Mouse (Mus musculus) ES-E14 (cell line): ENCODE results near the gene Ticrr. TPM values are rescaled to one million over a fixed set of nuclear protein-coding genes. Genes with fewer than 3 reads are reported as not detected.

Source experiments
- DNase-seq: peaks from one replicate; pipeline ENCODE4 v3.0.0-alpha.2; 2013; ENCODE audit warnings: low read depth, low spot score
- H3K27ac ChIP-seq: 2 replicates; pipeline ENCODE4 v1.5.1; 2012; ENCODE audit warnings: low read depth, mild to moderate bottlenecking, low read length, moderate library complexity, mixed read lengths; ENCODE audit not compliant: poor library complexity, insufficient read depth, severe bottlenecking
- H3K36me3 ChIP-seq: 2 replicates; pipeline ENCODE4 v1.6.1; 2012; ENCODE audit warnings: mild to moderate bottlenecking, low read length, moderate library complexity, mixed read lengths; ENCODE audit not compliant: control insufficient read depth, poor library complexity, insufficient read depth, severe bottlenecking
- H3K4me1 ChIP-seq, 2 experiments: fragments of 150-350 bp in 1 of 2; sonication (generic) in 1 of 2; 2 replicates each; pipeline ENCODE4 v1.6.1; 2012; ENCODE audit warnings: low read length in 2 of 2, mild to moderate bottlenecking in 1 of 2, mixed read lengths in 1 of 2; ENCODE audit not compliant: control insufficient read depth in 2 of 2, insufficient read depth in 2 of 2, poor library complexity in 1 of 2
- H3K4me3 ChIP-seq, 2 experiments: fragments of 150-350 bp in 1 of 2; sonication (generic) in 1 of 2; 2 replicates each; pipeline ENCODE4 v1.5.1; 2012; ENCODE audit warnings: low read length in 2 of 2, low read depth in 1 of 2, mild to moderate bottlenecking in 1 of 2, mixed read lengths in 1 of 2; ENCODE audit not compliant: insufficient read depth in 1 of 2, poor library complexity in 1 of 2, severe bottlenecking in 1 of 2
- H3K9ac ChIP-seq: 2 replicates; pipeline ENCODE4 v1.6.1; 2012; ENCODE audit warnings: low read depth, mild to moderate bottlenecking, low read length, mixed read lengths; ENCODE audit not compliant: poor library complexity, insufficient read depth, severe bottlenecking
- H3K9me3 ChIP-seq: fragments of 150-350 bp; sonication (generic); 2 replicates; pipeline ENCODE4 v1.6.1; 2012; ENCODE audit warnings: low read depth, mild to moderate bottlenecking, low read length; ENCODE audit not compliant: control insufficient read depth, insufficient read depth
- CHD2 ChIP-seq: IDR thresholded peaks from 2 replicates; pipeline ENCODE4 v1.6.1; 2014; ENCODE audit warnings: mild to moderate bottlenecking, low read depth, low read length, inconsistent platforms
- HCFC1 ChIP-seq: IDR thresholded peaks from 2 replicates; pipeline ENCODE4 v1.6.1; 2012; ENCODE audit warnings: low read length, inconsistent platforms, borderline replicate concordance; ENCODE audit not compliant: insufficient read depth
- MAFK ChIP-seq: IDR thresholded peaks from 2 replicates; pipeline ENCODE4 v1.6.1; 2014; ENCODE audit warnings: mild to moderate bottlenecking, low read depth, low read length, inconsistent platforms; ENCODE audit not compliant: insufficient read depth
- ZC3H11A ChIP-seq: IDR thresholded peaks from 2 replicates; pipeline ENCODE4 v1.6.1; 2012; ENCODE audit warnings: low read depth, mild to moderate bottlenecking, inconsistent platforms, low read length, borderline replicate concordance
- ZNF384 ChIP-seq: IDR thresholded peaks from 2 replicates; pipeline ENCODE4 v1.6.1; 2012; ENCODE audit warnings: low read depth, low read length, inconsistent platforms
- in situ Hi-C, 2 experiments: fragments of 600-800 bp; cut with MboI; formaldehyde crosslinking; loops; one replicate each; pipeline ENCODE4 v1.15.1; 2025; ENCODE audit warnings: low sequenced_read_pairs in 2 of 2, inconsistent platforms in 1 of 2; ENCODE audit not compliant: unreplicated experiment in 2 of 2
- total RNA-seq: library from RNA; depleted of rRNA; stranded (reverse); fragments of 300-350 nt; gene quantifications from 2 replicates; pipeline ENCODE4 v1.2.3, GENCODE M21; 2012

The Ticrr gene
- total RNA-seq, 1 experiment = 46.3 TPM

DNA sequence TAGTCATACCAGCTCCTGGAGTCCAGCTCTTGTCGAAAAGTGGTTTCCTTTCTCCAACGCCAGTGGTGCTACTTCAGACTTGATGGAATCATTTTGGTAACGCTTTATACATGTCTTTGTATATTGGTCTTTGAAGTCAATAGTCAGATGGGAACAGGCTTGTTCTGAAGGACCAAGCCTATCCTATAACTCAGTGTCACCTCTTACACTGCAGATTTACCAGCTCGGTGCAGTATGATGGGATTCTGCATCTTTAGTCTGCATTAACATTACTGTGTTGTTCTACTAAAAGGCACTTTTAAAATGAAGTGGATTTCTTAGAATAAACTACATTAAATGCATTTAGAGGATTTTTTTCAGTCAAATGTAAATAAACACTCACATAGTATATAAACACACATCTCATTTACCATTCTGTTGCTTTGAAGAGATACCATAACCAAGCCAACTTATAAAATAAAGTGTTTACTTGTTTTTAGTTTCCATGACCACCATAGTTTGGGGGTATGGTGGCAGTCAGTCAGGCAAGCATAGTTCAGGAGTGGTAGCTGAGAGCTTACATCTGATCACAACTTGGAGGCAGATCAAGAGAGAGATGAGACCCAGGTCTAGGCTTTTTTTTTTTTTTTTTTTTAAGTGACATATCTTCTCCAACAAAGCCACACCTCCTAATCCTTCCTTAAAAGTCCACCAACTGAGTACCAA lies 11.1 kb downstream of the Ticrr start:
- Histone ChIP-seq H3K36me3 (peaks cover 47% of the 10 kb centered on the region), H3K4me1 (no peaks in the 10 kb centered on the region), H3K9me3 (no peaks in the 10 kb centered on the region), H3K27ac (no peak overlapping the region), H3K4me3 (no peak overlapping the region), H3K9ac (no peak overlapping the region)
- in situ Hi-C loops = no loop called here
- TF ChIP-seq ZNF384 = no peak
- TF ChIP-seq ZC3H11A = no peak
- TF ChIP-seq MAFK = no peak
- TF ChIP-seq CHD2 = no peak
- TF ChIP-seq HCFC1 = no peak
- DNase-seq = no peak

DNA sequence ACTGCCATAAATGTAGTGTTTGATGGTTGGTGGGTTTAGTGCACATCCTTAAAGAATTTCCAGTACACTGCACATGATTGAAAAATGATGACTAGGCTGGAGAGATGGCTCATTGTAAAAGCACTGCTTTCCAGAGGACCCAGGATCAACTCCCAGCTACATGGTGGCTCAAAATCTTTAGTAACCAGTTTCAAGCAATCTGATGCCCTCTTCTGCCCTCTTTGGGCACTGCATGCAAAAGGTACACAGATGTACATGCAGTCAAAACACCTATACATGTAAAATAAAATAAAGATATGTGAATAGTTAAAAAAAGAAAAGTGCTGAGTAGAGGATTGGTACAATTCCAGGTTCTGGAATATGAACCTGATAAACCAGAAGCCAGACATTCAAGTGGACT lies 19.2 kb downstream of the Ticrr start:
- Histone ChIP-seq H3K9ac (no peak overlapping the region), H3K36me3 (peaks cover 48% of the 10 kb centered on the region), H3K4me3 (no peak overlapping the region), H3K9me3 (no peaks in the 10 kb centered on the region), H3K4me1 (no peaks in the 10 kb centered on the region; a peak in 1 of 4 replicates), H3K27ac (no peak overlapping the region)
- no peak for DNase-seq
- in situ Hi-C loops = loop anchor here in 1 of 2 experiments (25.0 kb wide), 1 partner anchor 633 kb away; the partner anchor contains the start of gene Rccd1
- no peak for TF ChIP-seq ZNF384
- TF ChIP-seq HCFC1 = no peak
- no peak for TF ChIP-seq CHD2
- no peak for TF ChIP-seq MAFK
- no peak for TF ChIP-seq ZC3H11A

DNA sequence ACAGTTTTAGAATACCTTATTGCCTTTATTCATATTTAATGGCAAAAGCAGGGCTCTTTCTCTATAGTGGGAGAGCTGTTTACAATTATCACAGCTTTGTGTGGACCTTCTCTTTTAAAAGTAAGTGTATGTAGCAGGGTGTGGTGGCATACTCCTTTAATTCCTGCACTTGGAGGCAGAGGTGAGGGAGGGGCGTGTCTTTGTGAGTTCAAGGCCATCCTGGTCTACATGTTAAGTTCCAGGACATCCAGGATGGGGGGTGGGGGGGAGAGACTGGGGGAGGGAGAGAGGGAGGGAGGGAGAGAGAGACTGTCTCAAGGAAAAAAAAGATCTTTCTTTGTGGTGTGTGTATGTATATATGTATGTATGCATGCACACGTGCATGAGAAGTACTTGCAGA lies 20.2 kb downstream of the Ticrr start:
- Histone ChIP-seq H3K9me3 (no peaks in the 10 kb centered on the region), H3K4me1 (no peaks in the 10 kb centered on the region; a peak in 1 of 4 replicates), H3K9ac (no peak overlapping the region), H3K36me3 (peaks cover 46% of the 10 kb centered on the region), H3K4me3 (no peak overlapping the region), H3K27ac (no peak overlapping the region)
- DNase-seq = no peak
- in situ Hi-C loops = loop anchor here (10.0 to 25.0 kb wide), 2 partner anchors 625 to 632 kb away; partner anchors contain the start of gene Rccd1 (in 1 of the 2)
- TF ChIP-seq MAFK (no peak), ZC3H11A (no peak), HCFC1 (no peak), ZNF384 (no peak), CHD2 (no peak)

DNA sequence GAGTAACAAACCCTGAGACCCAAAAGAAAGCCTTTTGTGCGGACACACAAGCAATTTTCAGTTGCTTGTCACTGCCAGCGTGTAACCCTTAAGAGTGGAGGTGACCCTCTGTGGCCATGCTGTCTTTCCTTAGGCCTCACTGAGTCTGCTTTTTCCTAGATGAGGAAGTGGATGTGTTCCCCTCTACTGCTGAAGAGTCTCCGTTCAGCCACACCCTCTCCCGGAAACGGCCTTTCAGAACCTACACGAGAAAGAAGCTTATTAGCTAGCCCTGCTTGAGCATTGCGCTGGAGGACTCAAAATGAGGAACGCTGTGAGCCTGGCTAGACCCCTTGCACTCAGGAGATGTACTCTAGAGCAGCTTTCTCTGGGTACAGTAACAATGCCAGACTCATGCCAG lies 36.5 kb downstream of the Ticrr start:
- Histone ChIP-seq H3K9me3 (no peaks in the 10 kb centered on the region), H3K4me1 (no peaks in the 10 kb centered on the region), H3K27ac (no peak overlapping the region), H3K36me3 (peaks cover 64% of the 10 kb centered on the region), H3K4me3 (no peak overlapping the region), H3K9ac (no peak overlapping the region)
- TF ChIP-seq ZC3H11A (no peak), MAFK (no peak), ZNF384 (no peak), CHD2 (no peak), HCFC1 (no peak)
- DNase-seq = no peak
- in situ Hi-C loops = loop anchor here in 1 of 2 experiments (25.0 kb wide), 1 partner anchor 616 kb away; the partner anchor contains the start of gene Rccd1
